Mouse (Mus musculus) skeletal muscle tissue, adult 2 months (tissue): Measurements from ENCODE around the gene Srsf3.
"Not testable (repeated sequence)": the region's sequence is repeated elsewhere in the genome, so short reads cannot be mapped to it uniquely, and the experiment has no call there.

Experiments
- DNase-seq: peaks from one replicate; pipeline ENCODE4 v3.0.0-alpha.2; 2012; ENCODE audit warnings: low read depth, low spot score

Srsf3 gene

GRCm38 (mm10) chr17:29063121-29063987 lies 30.9 kb downstream of the Srsf3 start:
- no peak for DNase-seq

GRCm38 (mm10) chr17:29063988-29064285 lies 31.5 kb downstream of the Srsf3 start:
- no peak for DNase-seq

GRCm38 (mm10) chr17:29065245-29065940 lies 33.0 kb downstream of the Srsf3 start:
- DNase-seq = no peak

GRCm38 (mm10) chr17:29065971-29066370 lies 33.5 kb downstream of the Srsf3 start:
- no peak for DNase-seq

DNA sequence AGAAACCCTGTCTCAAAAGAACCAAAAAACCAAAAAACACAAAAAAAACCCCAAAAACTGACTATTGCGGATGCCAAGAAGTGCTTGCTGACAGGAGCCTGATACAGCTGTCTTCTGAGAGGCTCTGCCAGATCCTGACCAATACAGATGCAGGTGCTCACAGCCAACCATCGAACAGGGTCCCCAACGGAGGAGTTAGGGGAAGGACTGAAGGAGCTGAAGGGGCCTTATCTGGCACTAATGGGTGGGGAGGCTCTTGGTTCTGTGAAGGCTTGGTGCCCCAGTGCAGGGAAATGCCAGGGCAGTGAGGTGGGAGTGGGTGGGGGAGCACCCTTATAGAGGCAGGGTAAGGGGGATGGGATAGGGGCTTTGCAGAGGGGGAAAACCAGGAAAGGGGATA lies 35.0 kb downstream of the Srsf3 start:
- not testable (repeated sequence) for DNase-seq

- DNase-seq = no peak
These were observed 35.4 kb downstream of the Srsf3 start for GRCm38 (mm10) chr17:29067847-29068246.

DNA sequence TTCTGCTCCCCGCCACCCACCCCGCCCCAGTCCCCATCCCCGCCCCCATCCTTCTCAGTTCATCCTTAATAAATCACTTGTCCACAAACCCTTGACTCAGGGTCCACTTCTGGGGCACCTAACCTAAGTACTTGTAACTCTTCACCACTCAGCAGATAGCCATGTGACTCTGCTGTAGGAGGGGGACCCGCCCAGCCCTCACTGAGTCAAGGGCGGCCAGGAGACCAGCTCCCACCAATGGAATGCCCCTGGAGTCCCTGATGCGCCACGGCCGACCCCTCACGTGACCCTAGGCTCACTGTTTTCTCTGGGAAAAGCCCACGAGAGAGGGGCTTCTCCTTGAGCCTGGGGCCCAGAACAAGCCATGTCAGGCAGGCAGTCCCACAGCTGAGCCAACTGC lies 36.6 kb downstream of the Srsf3 start:
- no peak for DNase-seq

GRCm38 (mm10) chr17:29071820-29072219 lies 39.4 kb downstream of the Srsf3 start:
- no peak for DNase-seq

- DNase-seq = no peak
These were observed 40.4 kb downstream of the Srsf3 start for GRCm38 (mm10) chr17:29072701-29073307.

DNA sequence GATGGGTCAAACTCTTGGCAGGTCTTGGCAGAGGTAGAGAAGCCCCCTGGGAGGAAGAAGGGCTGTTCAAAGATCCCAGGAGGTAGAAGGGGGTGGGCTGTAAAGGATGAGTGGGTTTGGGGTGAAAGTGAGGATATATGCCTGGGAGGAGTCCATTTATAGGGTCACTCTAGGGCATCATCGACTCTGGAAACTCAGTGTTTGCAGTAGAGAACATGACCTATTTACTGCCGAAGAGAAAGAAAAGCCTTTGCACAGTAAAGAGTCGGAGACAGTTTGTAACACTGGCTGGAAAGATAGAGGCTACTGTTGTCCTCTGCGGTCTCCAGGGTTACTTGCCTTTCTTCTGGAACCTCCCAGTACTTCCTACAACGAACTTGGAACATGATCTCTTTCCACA lies 40.9 kb downstream of the Srsf3 start:
- DNase-seq = no peak

GRCm38 (mm10) chr17:29074085-29074484 lies 41.7 kb downstream of the Srsf3 start:
- no peak for DNase-seq

DNA sequence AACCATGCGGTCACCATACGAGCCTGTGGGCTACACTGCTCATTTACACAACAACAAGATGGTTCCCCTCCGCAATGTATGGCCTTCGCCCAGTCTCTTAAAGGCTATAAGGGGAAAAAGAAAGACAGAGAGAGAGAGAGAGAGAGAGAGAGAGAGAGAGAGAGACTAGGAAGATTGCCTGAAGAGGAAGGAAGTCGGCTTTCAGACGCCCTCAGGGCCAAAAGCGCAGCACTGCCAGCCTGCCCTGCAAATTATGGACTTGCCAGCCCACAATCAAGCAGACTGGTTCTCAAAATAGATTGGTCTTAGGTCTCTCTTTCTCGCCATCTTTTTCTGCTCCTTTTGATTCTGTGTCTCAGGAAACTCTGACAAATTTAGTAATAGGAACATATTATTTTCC lies 43.8 kb downstream of the Srsf3 start:
- no peak for DNase-seq

- no peak for DNase-seq
These were observed 45.5 kb downstream of the Srsf3 start for GRCm38 (mm10) chr17:29077786-29078509.

- DNase-seq = peak; percentile 91
These were observed 46.3 kb downstream of the Srsf3 start for GRCm38 (mm10) chr17:29078519-29079383.

DNA sequence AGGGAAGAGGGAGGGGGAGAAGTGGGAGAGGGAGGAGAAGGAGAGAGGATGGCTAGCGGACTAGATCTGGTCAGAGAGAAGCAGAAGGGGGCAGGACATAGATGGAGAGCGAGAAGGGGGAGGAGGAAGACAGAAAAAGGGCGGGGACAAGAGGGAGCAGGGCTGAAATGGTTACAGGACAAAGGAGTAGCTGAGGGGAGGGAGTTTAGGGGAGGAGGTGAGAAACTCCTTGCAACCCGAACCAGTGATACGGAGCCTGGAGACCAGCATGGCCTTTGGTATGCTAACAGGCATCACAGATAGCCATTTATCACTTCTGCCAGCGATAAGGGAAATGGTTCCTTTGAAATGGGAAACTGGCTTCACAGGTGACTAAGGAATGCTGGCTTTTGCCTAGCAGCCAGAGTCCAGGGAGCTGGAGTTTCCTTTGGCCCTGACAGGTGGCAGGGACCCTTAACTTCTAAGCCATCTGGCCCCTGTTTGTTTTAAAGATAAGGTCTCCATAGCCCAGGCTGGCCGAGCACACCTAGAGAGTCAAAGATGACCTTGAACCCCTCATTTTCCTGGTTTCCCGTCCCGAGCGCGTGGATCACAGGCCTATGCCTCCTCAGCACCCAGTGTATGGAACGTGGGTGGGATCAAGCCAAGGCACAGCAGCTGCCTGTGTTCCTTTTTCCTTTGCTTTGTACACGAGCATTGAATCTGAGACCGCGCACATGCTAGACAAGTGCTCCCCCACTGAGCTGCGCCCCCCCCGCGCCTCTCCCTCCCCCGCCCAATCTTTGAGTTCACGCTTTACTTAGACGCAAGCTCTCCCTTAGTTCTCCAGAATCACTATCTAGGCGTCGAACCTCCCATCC lies 48.6 kb downstream of the Srsf3 start:
- DNase-seq = no peak

DNA sequence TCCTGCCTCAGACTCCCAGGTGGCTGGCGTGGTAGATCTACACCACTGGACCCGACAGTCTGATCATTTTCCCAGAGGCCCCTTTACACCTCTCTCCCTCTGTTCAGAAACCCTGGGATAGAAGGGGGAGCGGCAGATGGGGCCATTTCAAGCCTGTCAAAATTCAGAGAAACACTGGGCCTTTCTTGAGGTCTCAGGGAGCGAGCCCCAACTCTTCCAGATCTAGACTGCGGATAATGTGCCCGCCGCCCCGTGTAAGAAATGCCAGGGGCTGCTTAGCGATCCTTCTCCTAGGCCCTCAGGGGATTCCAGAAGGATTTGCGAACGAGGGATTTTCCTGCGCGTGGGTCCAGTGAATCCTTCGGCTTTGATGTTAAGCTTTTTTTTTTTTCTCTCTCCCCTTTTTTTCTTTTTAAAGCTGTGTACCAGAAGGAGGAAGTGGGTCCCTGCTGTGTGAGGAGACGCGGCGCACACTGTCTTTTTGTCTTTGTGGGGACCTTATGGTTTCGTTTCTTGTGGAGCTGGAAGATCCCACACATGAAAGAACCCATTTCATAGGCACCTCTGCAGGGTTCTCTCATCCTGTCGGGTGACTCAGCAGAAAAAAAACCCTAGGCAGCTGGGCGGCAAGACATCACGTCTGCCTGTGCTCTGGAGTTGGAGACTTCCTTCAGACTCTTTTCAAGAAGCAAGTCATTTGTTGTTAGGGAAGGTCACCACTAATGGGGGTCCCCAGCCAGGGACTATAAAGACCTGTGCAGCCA lies 49.4 kb downstream of the Srsf3 start:
- no peak for DNase-seq

DNA sequence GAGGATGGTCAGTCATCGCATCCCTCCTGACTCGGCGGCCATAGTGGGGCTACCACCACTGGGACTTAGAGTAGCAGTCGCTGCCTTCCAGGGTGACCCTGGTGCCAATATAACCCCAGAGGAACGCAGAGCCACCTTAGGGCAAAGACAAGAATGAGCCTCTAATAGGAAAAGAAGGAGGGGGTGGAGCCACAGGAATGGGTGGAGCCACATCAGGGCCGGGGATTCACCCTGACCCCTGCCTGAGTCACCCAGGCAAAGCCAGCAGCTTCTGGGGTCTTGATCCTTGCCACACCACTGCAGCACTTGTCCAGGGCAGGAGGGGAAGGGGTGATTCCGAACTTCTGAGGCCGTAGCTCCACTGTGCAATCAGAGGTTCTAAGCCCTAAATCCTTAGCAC lies 51.2 kb downstream of the Srsf3 start:
- DNase-seq = no peak

- DNase-seq = no peak
These were observed 52.2 kb downstream of the Srsf3 start for GRCm38 (mm10) chr17:29084656-29085055.

GRCm38 (mm10) chr17:29085266-29085665 lies 52.8 kb downstream of the Srsf3 start:
- DNase-seq = no peak
